Comparison of ENCODE assay signal across 28 mouse cellular contexts in the genomic region with DNA sequence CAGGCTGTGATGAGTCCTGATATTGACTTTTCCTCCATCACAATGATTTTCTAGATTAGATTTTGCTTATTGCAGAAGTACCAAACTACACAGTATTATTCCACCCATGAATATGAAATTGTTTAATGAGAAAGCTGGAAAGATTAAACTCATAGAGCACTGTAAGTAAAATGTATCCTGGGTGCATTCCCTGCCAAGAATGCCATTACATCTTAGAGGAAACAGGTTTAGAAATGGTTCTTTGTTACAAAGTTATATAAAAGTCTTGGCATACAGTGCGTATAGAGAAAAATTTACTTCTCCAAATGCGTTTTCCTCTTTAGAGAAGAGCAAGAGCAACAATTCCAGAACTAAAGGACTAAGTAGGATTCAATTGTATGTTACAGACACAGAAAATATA.
"Had no signal": no experiment of that assay in that cellular context is flagged by ENCODE, and none has a peak within 500 bp of the region (broad histone marks: within the 10 kb centered on the region; RNA-seq: fewer than 3 reads in every experiment).

No protein-coding gene starts in this region.

- DNase-seq: cerebellum, adult 8-10 months; cerebellum, adult 9-10 months; cerebellum, adult 9-11 months; cerebellum, postnatal 10 days; cerebellum, postnatal 14 days; cerebellum, postnatal 25 days; cerebellum, postnatal 36 days; embryo, embryonic 11 days; forebrain, postnatal 0 days; gastrocnemius, adult 2 months; gastrocnemius, postnatal 10 days; gastrocnemius, postnatal 14 days; gastrocnemius, postnatal 25 days; gastrocnemius, postnatal 36 days; heart, adult 11 months; heart, adult 18-20 months; heart, adult 2 months had no signal

- ATAC-seq: forebrain, embryonic 13.5 days; forebrain, embryonic 14.5 days; forebrain, embryonic 15.5 days; forebrain, embryonic 16.5 days; forebrain, postnatal 0 days had no signal

- H3K4me3 ChIP-seq: embryonic facial prominence, embryonic 10.5 days; embryonic facial prominence, embryonic 12.5 days; embryonic facial prominence, embryonic 13.5 days; embryonic facial prominence, embryonic 15.5 days; erythroblast, embryonic 14.5 days; forebrain, embryonic 10.5 days; forebrain, embryonic 12.5 days; forebrain, embryonic 13.5 days; forebrain, embryonic 15.5 days; gastrocnemius, adult 2 months; heart, adult 2 months had no signal

- H3K27ac ChIP-seq: embryonic facial prominence, embryonic 10.5 days; embryonic facial prominence, embryonic 12.5 days; embryonic facial prominence, embryonic 13.5 days; embryonic facial prominence, embryonic 15.5 days; forebrain, embryonic 10.5 days; forebrain, embryonic 12.5 days; forebrain, embryonic 13.5 days; forebrain, embryonic 15.5 days; gastrocnemius, adult 2 months; heart, adult 2 months had no signal
